Mouse (Mus musculus): ENCODE measurements around the gene Epha8. TPM values are rescaled to one million over a fixed set of nuclear protein-coding genes. Genes with fewer than 3 reads are reported as not detected.

Gene Epha8
- polyA plus RNA-seq (2017; shearing (Covaris generic)) = not detected

GRCm38 (mm10) chr4:136956751-136957446 lies at the start of gene Epha8:
Epha8 (minus strand) TSS chr4:136956816.

GRCm38 (mm10) chr4:136898637-136899036 lies 58.0 kb downstream of the Epha8 start, which contains the start of gene C1qa:
C1qa (minus strand) TSS chr4:136898803.

GRCm38 (mm10) chr4:136892811-136893210 lies 63.8 kb downstream of the Epha8 start, which contains the start of gene C1qc:
C1qc (minus strand) TSS chr4:136893065.

GRCm38 (mm10) chr4:136886101-136886500 lies 70.5 kb downstream of the Epha8 start, which contains the start of gene C1qb:
C1qb (minus strand) TSS chr4:136886187.

Other genes starting within 250 kb of the Epha8 start
- 0.12 TPM for gene Ephb2, start 120.8 kb downstream of the Epha8 start, polyA plus RNA-seq (2017; shearing (Covaris generic))
- not detected for gene C1qb, start 70.6 kb downstream of the Epha8 start, polyA plus RNA-seq (2017; shearing (Covaris generic))
- gene C1qc, start 63.8 kb downstream of the Epha8 start, polyA plus RNA-seq (2017; shearing (Covaris generic)) = not detected
- not detected for gene C1qa, start 58.0 kb downstream of the Epha8 start, polyA plus RNA-seq (2017; shearing (Covaris generic))
- 10.5 TPM for gene Zbtb40, start 92.0 kb upstream of the Epha8 start, polyA plus RNA-seq (2017; shearing (Covaris generic))

Data from effector memory CD4-positive, alpha-beta T cell, adult 7 months (primary cell).